Mouse (Mus musculus): ENCODE data around the gene Ociad2. TPM values are rescaled to one million over a fixed set of nuclear protein-coding genes. Genes with fewer than 3 reads are reported as not detected.
A peak's percentile ranks its signal among the peaks of the same experiment; 100 is the strongest.

Ociad2 gene
- total RNA-seq, 4 experiments from 2014 or later: 10.4 to 20.9 (median 15.1) TPM

- no peak for DNase-seq (ENCODE audit: low spot score)
Observed at GRCm38 (mm10) chr5:73304507-73304906, 36.3 kb downstream of the Ociad2 start.

GRCm38 (mm10) chr5:73301601-73302307, 39.1 kb downstream of the Ociad2 start:
- DNase-seq (ENCODE audit: low spot score): no peak

GRCm38 (mm10) chr5:73295916-73296315, 44.9 kb downstream of the Ociad2 start:
- DNase-seq (ENCODE audit: low spot score): no peak

- no peak for DNase-seq (ENCODE audit: low spot score)
Observed at GRCm38 (mm10) chr5:73295016-73295415, 45.8 kb downstream of the Ociad2 start.

- DNase-seq (ENCODE audit: low spot score): no peak
Observed at GRCm38 (mm10) chr5:73293458-73293827, 47.4 kb downstream of the Ociad2 start.

GRCm38 (mm10) chr5:73292502-73293457, 48.0 kb downstream of the Ociad2 start, which contains the start of gene Ociad1:
Gene Ociad1, plus strand, starts transcription at chr5:73292784.
- DNase-seq (ENCODE audit: low spot score): peak; percentile 94

- no peak for DNase-seq (ENCODE audit: low spot score)
Observed at GRCm38 (mm10) chr5:73289900-73290299, 50.9 kb downstream of the Ociad2 start.

- no peak for DNase-seq (ENCODE audit: low spot score)
Observed at GRCm38 (mm10) chr5:73286603-73287002, 54.2 kb downstream of the Ociad2 start.

- DNase-seq (ENCODE audit: low spot score): no peak
Observed at GRCm38 (mm10) chr5:73285470-73285978, 55.3 kb downstream of the Ociad2 start.

GRCm38 (mm10) chr5:73284046-73284445, 56.8 kb downstream of the Ociad2 start:
- DNase-seq (ENCODE audit: low spot score): no peak

- no peak for DNase-seq (ENCODE audit: low spot score)
Observed at GRCm38 (mm10) chr5:73280567-73280850, 60.3 kb downstream of the Ociad2 start.

- no peak for DNase-seq (ENCODE audit: low spot score)
Observed at GRCm38 (mm10) chr5:73279732-73280566, 60.9 kb downstream of the Ociad2 start.

GRCm38 (mm10) chr5:73279190-73279589, 61.6 kb downstream of the Ociad2 start:
- no peak for DNase-seq (ENCODE audit: low spot score)

- no peak for DNase-seq (ENCODE audit: low spot score)
Observed at GRCm38 (mm10) chr5:73274941-73275340, 65.9 kb downstream of the Ociad2 start.

GRCm38 (mm10) chr5:73273171-73273570, 67.7 kb downstream of the Ociad2 start:
- DNase-seq (ENCODE audit: low spot score): no peak

Other genes starting within 250 kb of the Ociad2 start
- gene Fryl, start 84.4 kb downstream of the Ociad2 start, total RNA-seq (2022): 10 to 100 TPM; 32.7 to 38.8 (median 35.1) TPM
- gene Ociad1, start 48.2 kb downstream of the Ociad2 start, total RNA-seq (2022): 100 to 1,000 TPM; 233 to 264 (median 240) TPM
- not detected for gene Cwh43, start 65.0 kb upstream of the Ociad2 start, total RNA-seq (2022)
- gene Dcun1d4, start 140.0 kb upstream of the Ociad2 start, total RNA-seq (2022): 10 to 100 TPM; 14.0 to 18.6 (median 17.7) TPM

All from heart, adult 8-10 months (tissue).